Mouse (Mus musculus) hindbrain, embryonic 11.5 days (tissue): Measurements from ENCODE around the gene Armc9. TPM values are rescaled to one million over a fixed set of nuclear protein-coding genes. Genes with fewer than 3 reads are reported as not detected.

ENCODE experiments used
- ATAC-seq: fragments of 200-750 bp; cut with Nextera tagmentation; 2 replicates; pipeline ENCODE4 v1.8.0; 2017; ENCODE audit warnings: mild to moderate bottlenecking, moderate TSS enrichment, moderate library complexity; ENCODE audit not compliant: low FRiP score
- DNase-seq: peaks from one replicate; pipeline ENCODE4 v3.0.0-alpha.2; 2015; ENCODE audit warnings: low spot score
- H3K27ac ChIP-seq: fragments of 300-500 bp; sonication (generic); 2 replicates; pipeline ENCODE4 v1.5.1; 2014; ENCODE audit warnings: mild to moderate bottlenecking, low read depth, low read length
- H3K27me3 ChIP-seq: fragments of 300-500 bp; sonication (generic); 2 replicates; pipeline ENCODE4 v1.6.1; 2014; ENCODE audit warnings: mild to moderate bottlenecking, low read length, moderate library complexity, mixed read lengths; ENCODE audit not compliant: control insufficient read depth, insufficient read depth
- H3K36me3 ChIP-seq: fragments of 300-500 bp; sonication (generic); 2 replicates; pipeline ENCODE4 v1.6.1; 2014; ENCODE audit warnings: mild to moderate bottlenecking, low read length, moderate library complexity, mixed read lengths; ENCODE audit not compliant: control insufficient read depth, insufficient read depth
- H3K4me1 ChIP-seq: fragments of 300-500 bp; sonication (generic); replicated peaks from 2 replicates; pipeline ENCODE4 v1.6.1; 2014; ENCODE audit warnings: low read length, mixed read lengths; ENCODE audit not compliant: control insufficient read depth, insufficient read depth
- H3K4me2 ChIP-seq: fragments of 300-500 bp; sonication (generic); replicated peaks from 2 replicates; pipeline ENCODE4 v1.6.1; 2014; ENCODE audit warnings: mild to moderate bottlenecking, low read depth, low read length
- H3K4me3 ChIP-seq: fragments of 300-500 bp; sonication (generic); 2 replicates; pipeline ENCODE4 v1.5.1; 2014; ENCODE audit warnings: low read depth, low read length
- H3K9ac ChIP-seq: fragments of 300-500 bp; sonication (generic); 2 replicates; pipeline ENCODE4 v1.6.1; 2014; ENCODE audit warnings: low read depth, low read length
- H3K9me3 ChIP-seq: fragments of 300-500 bp; sonication (generic); 2 replicates; pipeline ENCODE4 v1.6.1; 2016; ENCODE audit warnings: low read length; ENCODE audit not compliant: control insufficient read depth
- WGBS: fragments of 180-500 bp; shearing (Covaris S2); extraction: QIAGEN DNeasy Blood & Tissue Kit; methylation state at CpG from one replicate; pipeline ENCODE4 v1.1.7; 2014; 5-methylcytosine and 5-hydroxymethylcytosine counted together
- polyA plus RNA-seq: library from polyadenylated mRNA; unstranded; fragments of >200 nt; fragmentation: Nextera tagmentation; extraction: Ambion mirVana; gene quantifications from 2 replicates; pipeline ENCODE4 v1.2.1, GENCODE M21; 2014

Armc9 gene
- polyA plus RNA-seq, 1 experiment from 2014 or later: 33.9 TPM

GRCm38 (mm10) chr1:86239010-86239409 is 84.4 kb downstream of the Armc9 start:
- no peaks in the 10 kb centered on the region for H3K9me3 ChIP-seq
- no peak overlapping the region for H3K4me2 ChIP-seq
- H3K9ac ChIP-seq: no peak overlapping the region
- no peaks in the 10 kb centered on the region for H3K27me3 ChIP-seq
- no peak overlapping the region for H3K27ac ChIP-seq
- ATAC-seq: no peak
- no peak for DNase-seq
- WGBS: 77% methylated on average over 8 of the region's 8 CpGs
- no peak overlapping the region for H3K4me3 ChIP-seq
- H3K4me1 ChIP-seq: no peaks in the 10 kb centered on the region
- no peaks in the 10 kb centered on the region for H3K36me3 ChIP-seq

- Histone ChIP-seq H3K4me1 (no peaks in the 10 kb centered on the region), H3K9ac (no peak overlapping the region), H3K27me3 (no peaks in the 10 kb centered on the region), H3K36me3 (no peaks in the 10 kb centered on the region), H3K4me3 (no peak overlapping the region), H3K4me2 (no peak overlapping the region), H3K9me3 (no peaks in the 10 kb centered on the region), H3K27ac (no peak overlapping the region)
- ATAC-seq (no peak), DNase-seq (no peak)
- whole genome bisulfite sequencing: 89% methylated on average over 6 of the region's 6 CpGs
These were observed 85.3 kb downstream of the Armc9 start for GRCm38 (mm10) chr1:86239871-86240270.

DNA sequence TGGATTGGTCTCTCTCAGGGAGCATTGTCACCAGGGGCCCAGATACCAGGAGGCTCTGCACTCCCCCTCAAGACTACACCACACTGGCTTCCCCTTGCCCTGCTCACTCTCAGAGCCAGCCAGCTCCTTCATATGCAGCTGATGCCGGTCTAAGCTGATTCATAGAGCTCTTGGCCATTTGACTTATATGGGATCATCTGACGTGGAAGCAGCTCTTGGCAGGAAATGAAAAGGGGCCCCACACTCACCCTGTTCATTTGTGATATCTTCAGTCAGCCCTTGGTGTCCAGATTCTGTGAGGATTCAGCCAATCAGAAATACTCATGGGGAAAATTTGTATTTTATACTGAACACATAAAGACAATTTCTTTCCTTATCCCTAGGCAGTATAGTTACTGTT is 86.4 kb downstream of the Armc9 start:
- H3K27me3 ChIP-seq: no peaks in the 10 kb centered on the region
- 88% methylated on average over 2 of the region's 2 CpGs for WGBS
- DNase-seq (no peak), ATAC-seq (no peak)
- no peaks in the 10 kb centered on the region for H3K9me3 ChIP-seq
- no peaks in the 10 kb centered on the region for H3K4me1 ChIP-seq
- no peak overlapping the region for H3K4me3 ChIP-seq
- no peak overlapping the region for H3K9ac ChIP-seq
- H3K36me3 ChIP-seq: no peaks in the 10 kb centered on the region
- no peak overlapping the region for H3K27ac ChIP-seq
- H3K4me2 ChIP-seq: no peak overlapping the region

GRCm38 (mm10) chr1:86243490-86243889 is 88.9 kb downstream of the Armc9 start:
- Histone ChIP-seq H3K27ac (no peak overlapping the region), H3K4me2 (no peak overlapping the region), H3K9ac (no peak overlapping the region), H3K27me3 (no peaks in the 10 kb centered on the region), H3K9me3 (no peaks in the 10 kb centered on the region), H3K4me1 (no peaks in the 10 kb centered on the region), H3K36me3 (no peaks in the 10 kb centered on the region), H3K4me3 (no peak overlapping the region)
- DNase-seq (no peak), ATAC-seq (no peak)
- WGBS: 85% methylated on average over 6 of the region's 6 CpGs

- H3K9me3 ChIP-seq: no peaks in the 10 kb centered on the region
- H3K4me2 ChIP-seq: no peak overlapping the region
- H3K36me3 ChIP-seq: no peaks in the 10 kb centered on the region
- H3K27me3 ChIP-seq: no peaks in the 10 kb centered on the region
- no peaks in the 10 kb centered on the region for H3K4me1 ChIP-seq
- H3K27ac ChIP-seq: no peak overlapping the region
- H3K4me3 ChIP-seq: no peak overlapping the region
- ATAC-seq (no peak), DNase-seq (no peak)
- no peak overlapping the region for H3K9ac ChIP-seq
- WGBS: 94% methylated on average over 6 of the region's 6 CpGs
These were observed 90.9 kb downstream of the Armc9 start for GRCm38 (mm10) chr1:86245301-86246085.

- Histone ChIP-seq H3K27me3 (no peaks in the 10 kb centered on the region), H3K4me1 (no peaks in the 10 kb centered on the region), H3K4me3 (no peak overlapping the region), H3K27ac (no peak overlapping the region), H3K4me2 (no peak overlapping the region), H3K9ac (no peak overlapping the region), H3K36me3 (no peaks in the 10 kb centered on the region), H3K9me3 (no peaks in the 10 kb centered on the region)
- DNase-seq: no peak
- WGBS: 88% methylated on average over 8 of the region's 8 CpGs
- ATAC-seq: no peak
These were observed 98.8 kb downstream of the Armc9 start for GRCm38 (mm10) chr1:86253410-86253809.

GRCm38 (mm10) chr1:86256311-86256710 is 101.7 kb downstream of the Armc9 start:
- Histone ChIP-seq H3K27me3 (no peaks in the 10 kb centered on the region), H3K9ac (no peak overlapping the region), H3K4me1 (no peaks in the 10 kb centered on the region), H3K36me3 (no peaks in the 10 kb centered on the region), H3K4me2 (no peak overlapping the region), H3K9me3 (no peaks in the 10 kb centered on the region), H3K27ac (no peak overlapping the region), H3K4me3 (no peak overlapping the region)
- 77% methylated on average over 4 of the region's 4 CpGs for WGBS
- no peak for ATAC-seq
- DNase-seq: no peak

- DNase-seq: no peak
- H3K4me1 ChIP-seq: no peaks in the 10 kb centered on the region
- no peaks in the 10 kb centered on the region for H3K27me3 ChIP-seq
- 92% methylated on average over 8 of the region's 8 CpGs for WGBS
- H3K27ac ChIP-seq: no peak overlapping the region
- H3K9ac ChIP-seq: no peak overlapping the region
- H3K36me3 ChIP-seq: no peaks in the 10 kb centered on the region
- no peak overlapping the region for H3K4me2 ChIP-seq
- no peaks in the 10 kb centered on the region for H3K9me3 ChIP-seq
- no peak overlapping the region for H3K4me3 ChIP-seq
- ATAC-seq: no peak
These were observed 102.6 kb downstream of the Armc9 start for GRCm38 (mm10) chr1:86257228-86257627.

DNA sequence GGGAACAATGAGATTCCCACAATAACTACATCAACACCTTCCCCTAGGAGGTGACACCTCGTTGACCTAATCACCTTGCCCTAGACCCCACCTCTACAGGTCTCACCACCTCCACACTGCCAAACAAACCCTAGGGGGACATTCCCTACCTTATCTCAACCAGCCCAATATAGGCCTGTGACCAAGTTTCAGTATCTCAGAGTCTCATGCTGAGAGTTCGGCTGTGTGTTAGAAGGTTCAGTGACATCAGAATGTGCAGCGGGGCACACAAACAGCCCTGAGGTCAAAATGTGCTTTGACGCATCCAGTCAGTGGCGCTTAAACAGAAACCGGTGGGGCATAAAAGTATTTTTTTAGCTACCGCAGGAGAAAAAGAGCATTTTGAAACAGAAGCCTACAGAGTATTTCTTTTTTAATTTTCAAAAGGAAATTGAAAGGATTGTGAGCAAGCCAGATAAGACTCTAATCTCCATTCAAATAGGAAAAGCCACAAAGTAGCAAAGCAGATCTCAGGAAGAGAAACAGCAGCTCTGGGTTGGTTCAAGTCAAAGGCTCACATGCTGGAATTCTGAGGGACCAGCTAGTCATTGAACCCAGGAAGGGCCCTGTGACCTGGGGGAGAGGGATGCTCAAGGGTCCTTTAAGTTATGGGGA is 103.7 kb downstream of the Armc9 start:
- WGBS: 68% methylated on average over 7 of the region's 7 CpGs
- Histone ChIP-seq H3K36me3 (no peaks in the 10 kb centered on the region), H3K27ac (no peak overlapping the region), H3K27me3 (no peaks in the 10 kb centered on the region), H3K4me1 (no peaks in the 10 kb centered on the region), H3K4me3 (no peak overlapping the region), H3K9me3 (no peaks in the 10 kb centered on the region), H3K9ac (no peak overlapping the region), H3K4me2 (no peak overlapping the region)
- no peak for ATAC-seq
- no peak for DNase-seq
